Mouse (Mus musculus) kidney, postnatal 25 days (tissue): Measurements from ENCODE around the gene Myo18b.
A peak's percentile ranks its signal among the peaks of the same experiment; 100 is the strongest.

Experiments used
- DNase-seq, 2 experiments: peaks; one replicate each; pipeline ENCODE4 v3.0.0; 2021; ENCODE audit warnings: mixed read lengths in 2 of 2

The Myo18b gene

GRCm38 (mm10) chr5:112667153-112667552, 229.0 kb downstream of the Myo18b start:
- DNase-seq = no peak

GRCm38 (mm10) chr5:112665661-112666060, 230.5 kb downstream of the Myo18b start:
- DNase-seq = no peak

- no peak for DNase-seq
These were observed 232.5 kb downstream of the Myo18b start for GRCm38 (mm10) chr5:112663701-112664100.

GRCm38 (mm10) chr5:112660924-112661431, 235.2 kb downstream of the Myo18b start:
- DNase-seq = no peak

- DNase-seq = no peak
These were observed 236.9 kb downstream of the Myo18b start for GRCm38 (mm10) chr5:112659295-112659694.

GRCm38 (mm10) chr5:112656811-112657210, 239.4 kb downstream of the Myo18b start:
- DNase-seq = no peak

GRCm38 (mm10) chr5:112655986-112656541, 240.1 kb downstream of the Myo18b start:
- no peak for DNase-seq

- no peak for DNase-seq
These were observed 240.6 kb downstream of the Myo18b start for GRCm38 (mm10) chr5:112655529-112655928.

GRCm38 (mm10) chr5:112652036-112652435, 244.1 kb downstream of the Myo18b start:
- no peak for DNase-seq

GRCm38 (mm10) chr5:112649164-112649702, 246.9 kb downstream of the Myo18b start:
- no peak for DNase-seq

GRCm38 (mm10) chr5:112646871-112647270, 249.3 kb downstream of the Myo18b start:
- DNase-seq = no peak

- DNase-seq = no peak
These were observed 250.6 kb downstream of the Myo18b start for GRCm38 (mm10) chr5:112645535-112645934.

- no peak for DNase-seq
These were observed 252.5 kb downstream of the Myo18b start for GRCm38 (mm10) chr5:112643533-112644272.

GRCm38 (mm10) chr5:112642731-112643130, 253.4 kb downstream of the Myo18b start:
- DNase-seq = no peak

- no peak for DNase-seq
These were observed 254.4 kb downstream of the Myo18b start for GRCm38 (mm10) chr5:112641770-112642169.

GRCm38 (mm10) chr5:112641131-112641530, 255.0 kb downstream of the Myo18b start:
- no peak for DNase-seq

- peak in 1 of 2 experiments; percentile 5 for DNase-seq
These were observed 255.5 kb downstream of the Myo18b start for GRCm38 (mm10) chr5:112640651-112641050.
